Mouse (Mus musculus) lung, postnatal 0 days (tissue): ENCODE measurements around the gene Atp2c2. TPM values are rescaled to one million over a fixed set of nuclear protein-coding genes. Genes with fewer than 3 reads are reported as not detected.

Source experiments
- ATAC-seq: fragments of 200-750 bp; cut with Nextera tagmentation; 2 replicates; pipeline ENCODE4 v1.8.0; 2017; ENCODE audit warnings: moderate library complexity
- DNase-seq: peaks from one replicate; pipeline ENCODE4 v3.0.0-alpha.2; 2016; ENCODE audit warnings: low spot score
- H3K27ac ChIP-seq: fragments of 300-500 bp; sonication (generic); 2 replicates; pipeline ENCODE4 v1.5.1; 2014; ENCODE audit warnings: antibody characterized with exemption, mild to moderate bottlenecking, low read length, mixed read lengths
- H3K27me3 ChIP-seq: fragments of 300-500 bp; sonication (generic); replicated peaks from 2 replicates; pipeline ENCODE4 v1.6.1; 2014; ENCODE audit warnings: low read length, mixed read lengths; ENCODE audit not compliant: insufficient read depth
- H3K36me3 ChIP-seq: fragments of 300-500 bp; sonication (generic); 2 replicates; pipeline ENCODE4 v1.6.1; 2014; ENCODE audit warnings: low read length, mixed read lengths; ENCODE audit not compliant: insufficient read depth
- H3K4me1 ChIP-seq: fragments of 300-500 bp; sonication (generic); 2 replicates; pipeline ENCODE4 v1.6.1; 2014; ENCODE audit warnings: antibody characterized with exemption, low read depth, low read length, mixed read lengths; ENCODE audit not compliant: insufficient read depth
- H3K4me2 ChIP-seq: fragments of 300-500 bp; sonication (generic); replicated peaks from 2 replicates; pipeline ENCODE4 v1.6.1; 2014; ENCODE audit warnings: low read depth, mild to moderate bottlenecking, low read length, moderate library complexity, mixed read lengths
- H3K4me3 ChIP-seq: fragments of 300-500 bp; sonication (generic); 2 replicates; pipeline ENCODE4 v1.5.1; 2014; ENCODE audit warnings: low read depth, low read length
- H3K9ac ChIP-seq: fragments of 300-500 bp; sonication (generic); replicated peaks from 2 replicates; pipeline ENCODE4 v1.6.1; 2014; ENCODE audit warnings: low read depth, mild to moderate bottlenecking
- H3K9me3 ChIP-seq: fragments of 300-500 bp; sonication (generic); 2 replicates; pipeline ENCODE4 v1.6.1; 2016; ENCODE audit warnings: low read length, mixed read lengths
- CTCF ChIP-seq: IDR thresholded peaks from 2 replicates; pipeline ENCODE4 v1.5.1; 2016; ENCODE audit warnings: antibody characterized with exemption, mild to moderate bottlenecking
- EP300 ChIP-seq: IDR thresholded peaks from 2 replicates; pipeline ENCODE4 v1.6.1; 2016; ENCODE audit warnings: antibody characterized with exemption, mild to moderate bottlenecking, control low read depth
- WGBS: fragments of 180-500 bp; shearing (Covaris S2); extraction: QIAGEN DNeasy Blood & Tissue Kit; methylation state at CpG from one replicate; pipeline ENCODE4 v1.1.7; 2014; 5-methylcytosine and 5-hydroxymethylcytosine counted together
- polyA plus RNA-seq: library from polyadenylated mRNA; unstranded; fragments of >200 nt; fragmentation: Nextera tagmentation; extraction: Ambion mirVana; gene quantifications from 2 replicates; pipeline ENCODE4 v1.2.1, GENCODE M21; 2015

The Atp2c2 gene
- polyA plus RNA-seq, 1 experiment from 2014 or later: 1.5 TPM

DNA sequence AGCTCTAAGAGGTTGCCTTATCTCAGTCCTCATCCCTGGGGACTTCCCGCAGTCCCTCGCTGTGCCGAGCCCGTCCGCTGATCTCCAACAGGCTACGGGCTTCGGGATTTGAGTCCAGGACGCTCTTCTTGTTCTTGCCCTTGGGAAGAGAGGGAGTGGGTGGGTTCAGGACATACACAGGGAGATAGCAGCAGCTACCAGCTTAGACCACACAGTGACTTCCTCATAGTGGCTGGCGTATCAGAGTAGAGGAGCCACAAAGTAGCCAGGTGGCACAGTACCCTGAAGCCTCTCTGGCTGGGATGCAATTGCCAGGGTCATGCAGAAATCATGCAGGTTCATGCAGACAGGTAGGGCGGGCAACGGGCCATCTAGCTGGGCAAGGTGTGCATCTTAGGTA lies 61.9 kb downstream of the Atp2c2 start:
- no peak overlapping the region for H3K27ac ChIP-seq
- H3K4me2 ChIP-seq: no peak overlapping the region
- H3K9ac ChIP-seq: no peak overlapping the region
- H3K36me3 ChIP-seq: no peaks in the 10 kb centered on the region
- no peak for TF ChIP-seq CTCF
- no peak for TF ChIP-seq EP300
- no peaks in the 10 kb centered on the region for H3K27me3 ChIP-seq
- no peaks in the 10 kb centered on the region for H3K4me1 ChIP-seq
- DNase-seq (no peak), ATAC-seq (no peak)
- no peak overlapping the region for H3K4me3 ChIP-seq
- H3K9me3 ChIP-seq: no peaks in the 10 kb centered on the region
- 78% methylated on average over 11 of the region's 11 CpGs for WGBS

DNA sequence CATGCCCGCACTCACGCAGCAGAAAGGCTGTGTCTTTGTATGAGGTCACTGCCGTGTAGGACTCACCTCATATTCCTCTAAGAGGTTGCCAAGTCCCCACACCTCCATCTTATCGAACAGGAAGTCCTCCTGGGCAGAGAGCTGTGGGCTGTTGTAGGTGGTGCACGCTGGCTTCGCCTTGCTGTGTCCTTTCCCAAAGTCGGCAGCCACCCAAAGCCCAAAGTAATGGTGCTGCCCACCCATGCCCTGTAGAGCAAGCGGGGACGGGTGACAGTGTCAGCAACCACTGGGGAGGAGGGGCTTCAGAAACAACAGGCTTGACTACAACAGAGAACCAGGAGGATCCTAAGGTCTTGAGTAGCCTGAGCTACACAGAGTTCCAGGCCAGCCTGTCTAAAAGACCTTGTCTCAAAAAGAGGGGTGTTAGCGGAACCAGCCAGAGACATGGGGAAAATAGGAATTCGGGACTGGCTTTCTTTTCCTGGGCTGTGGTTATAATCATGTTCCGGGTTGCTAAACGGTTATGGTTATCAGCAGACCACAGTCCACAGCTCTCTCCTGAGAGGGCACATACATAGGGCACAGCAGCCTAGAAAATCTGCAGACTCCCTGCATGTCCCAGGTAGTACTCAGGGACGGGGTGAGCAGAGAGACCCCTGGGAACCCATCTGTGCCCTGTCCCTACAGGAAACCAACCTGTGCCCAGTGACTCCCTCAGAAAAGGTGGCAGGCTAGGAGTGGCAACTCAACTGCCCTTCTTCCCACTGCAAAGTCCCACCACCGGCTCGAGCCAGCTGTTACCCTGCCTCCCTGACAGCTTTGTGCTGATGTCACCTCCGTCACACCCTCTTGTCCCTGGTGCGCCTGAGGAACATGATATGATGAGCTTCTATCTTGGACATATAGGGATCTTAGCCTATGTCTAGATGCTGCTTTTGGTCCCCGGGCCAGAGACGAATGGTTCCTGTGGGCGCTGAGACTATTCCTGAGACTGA lies 62.7 kb downstream of the Atp2c2 start:
- Histone ChIP-seq H3K36me3 (0 out of 2 replicates have a peak, but pooled peaks cover 4% of the 10 kb centered on the region), H3K9me3 (no peaks in the 10 kb centered on the region), H3K27me3 (no peaks in the 10 kb centered on the region), H3K4me3 (no peak overlapping the region), H3K9ac (no peak overlapping the region), H3K27ac (no peak overlapping the region), H3K4me2 (no peak overlapping the region), H3K4me1 (no peaks in the 10 kb centered on the region)
- TF ChIP-seq EP300 (no peak), CTCF (no peak)
- WGBS: 84% methylated on average over 21 of the region's 21 CpGs
- ATAC-seq (no peak), DNase-seq (no peak)

DNA sequence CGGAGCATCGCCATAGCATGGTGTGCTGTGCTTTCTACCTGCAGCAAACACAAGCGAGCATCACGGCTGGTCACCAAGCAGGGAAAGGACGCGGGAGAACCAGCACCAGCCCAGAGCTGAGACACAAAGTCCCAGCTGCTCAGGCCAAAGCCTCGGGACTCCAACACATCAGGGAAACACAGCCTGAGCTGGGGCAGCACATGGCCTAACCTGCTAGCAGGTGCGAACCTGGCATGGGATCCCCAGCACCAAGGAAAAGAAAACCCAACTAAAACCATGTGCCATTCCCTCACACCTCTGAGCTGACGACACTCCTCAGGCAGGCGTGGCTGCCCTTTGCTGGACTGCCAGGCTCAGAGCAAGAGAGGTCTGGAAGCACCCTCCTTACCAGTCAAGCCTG lies 65.5 kb downstream of the Atp2c2 start:
- Histone ChIP-seq H3K4me2 (no peak overlapping the region), H3K27ac (no peak overlapping the region), H3K9me3 (no peaks in the 10 kb centered on the region), H3K27me3 (no peaks in the 10 kb centered on the region), H3K9ac (no peak overlapping the region), H3K4me1 (no peaks in the 10 kb centered on the region), H3K36me3 (0 out of 2 replicates have a peak, but pooled peaks cover 4% of the 10 kb centered on the region), H3K4me3 (no peak overlapping the region)
- DNase-seq (no peak), ATAC-seq (no peak)
- TF ChIP-seq EP300 (no peak), CTCF (no peak)
- WGBS: 92% methylated on average over 10 of the region's 10 CpGs

DNA sequence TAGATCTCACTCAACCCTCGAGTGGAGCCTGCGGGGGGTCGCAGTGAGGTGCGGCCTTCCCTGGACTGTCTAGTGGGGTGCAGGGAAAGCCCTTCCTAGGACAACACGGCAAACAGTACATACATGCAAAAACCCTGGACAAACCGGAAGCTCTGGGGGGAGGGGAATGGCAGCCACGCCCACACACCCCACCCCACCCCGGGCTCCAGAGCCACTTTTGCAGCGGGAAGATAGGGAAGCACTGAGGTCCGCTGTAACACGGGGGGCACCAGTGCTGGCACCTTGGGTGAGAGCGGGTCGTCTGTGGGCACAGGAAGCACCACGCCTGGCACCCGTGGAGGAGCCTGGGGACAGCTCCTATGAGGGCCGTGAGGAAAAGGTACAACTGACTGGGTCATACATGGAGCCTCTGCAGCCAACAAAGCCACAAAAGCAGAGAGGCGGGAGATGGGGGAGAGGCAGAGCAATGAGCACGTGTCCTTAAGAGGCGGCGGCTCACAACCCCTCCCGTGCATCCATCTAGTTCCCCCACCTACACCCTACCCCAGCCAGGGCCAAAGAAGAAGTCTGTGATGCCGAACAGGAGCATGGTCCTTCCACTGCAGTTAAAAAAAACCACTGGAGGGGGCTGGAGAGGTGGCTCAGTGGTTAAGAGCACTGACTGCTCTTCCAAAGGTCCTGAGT lies 66.1 kb downstream of the Atp2c2 start:
- Histone ChIP-seq H3K9me3 (no peaks in the 10 kb centered on the region), H3K27me3 (no peaks in the 10 kb centered on the region), H3K27ac (no peak overlapping the region), H3K9ac (no peak overlapping the region), H3K4me3 (no peak overlapping the region), H3K36me3 (0 out of 2 replicates have a peak, but pooled peaks cover 4% of the 10 kb centered on the region), H3K4me1 (no peaks in the 10 kb centered on the region), H3K4me2 (no peak overlapping the region)
- TF ChIP-seq CTCF: no peak
- no peak for TF ChIP-seq EP300
- no peak for DNase-seq
- WGBS: 67% methylated on average over 22 of the region's 22 CpGs
- ATAC-seq: peak; percentile 12; the same call in 1 of the 2 replicates

DNA sequence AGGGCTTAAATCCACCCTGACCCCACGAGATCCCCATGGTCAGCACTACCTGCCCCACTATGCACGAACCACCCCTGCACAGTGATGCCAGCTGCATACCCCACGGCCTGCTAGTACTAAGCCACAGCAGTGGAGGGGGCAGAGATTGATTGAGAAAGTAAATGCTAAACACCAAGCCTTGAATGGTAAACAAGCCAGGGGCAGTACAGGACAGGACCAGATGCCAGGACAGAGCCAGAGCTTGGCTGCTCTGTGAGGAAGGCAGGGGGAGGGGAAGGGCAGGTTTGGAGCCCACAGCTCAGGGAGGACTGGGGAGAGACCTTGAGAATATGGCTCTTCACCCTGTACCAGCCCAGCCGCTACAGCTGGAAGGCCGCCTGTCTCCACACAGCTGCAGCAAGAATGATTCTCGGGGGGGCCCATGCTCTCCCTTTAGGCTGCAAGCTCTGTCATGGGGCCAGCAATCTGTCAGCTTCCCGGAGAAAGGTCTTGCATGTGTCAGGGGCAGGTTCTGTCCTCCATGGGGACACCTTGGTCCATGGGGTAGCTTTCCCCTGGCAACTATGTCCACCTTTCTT lies 76.9 kb downstream of the Atp2c2 start:
- Histone ChIP-seq H3K4me3 (no peak overlapping the region), H3K9me3 (no peaks in the 10 kb centered on the region), H3K4me2 (no peak overlapping the region), H3K9ac (no peak overlapping the region), H3K27ac (no peak overlapping the region), H3K27me3 (no peaks in the 10 kb centered on the region), H3K36me3 (no peaks in the 10 kb centered on the region), H3K4me1 (peaks cover 7% of the 10 kb centered on the region; the same call in 1 of the 2 replicates)
- ATAC-seq (no peak), DNase-seq (no peak)
- TF ChIP-seq EP300 (no peak), CTCF (no peak)
- 76% methylated on average over 7 of the region's 7 CpGs for whole genome bisulfite sequencing

DNA sequence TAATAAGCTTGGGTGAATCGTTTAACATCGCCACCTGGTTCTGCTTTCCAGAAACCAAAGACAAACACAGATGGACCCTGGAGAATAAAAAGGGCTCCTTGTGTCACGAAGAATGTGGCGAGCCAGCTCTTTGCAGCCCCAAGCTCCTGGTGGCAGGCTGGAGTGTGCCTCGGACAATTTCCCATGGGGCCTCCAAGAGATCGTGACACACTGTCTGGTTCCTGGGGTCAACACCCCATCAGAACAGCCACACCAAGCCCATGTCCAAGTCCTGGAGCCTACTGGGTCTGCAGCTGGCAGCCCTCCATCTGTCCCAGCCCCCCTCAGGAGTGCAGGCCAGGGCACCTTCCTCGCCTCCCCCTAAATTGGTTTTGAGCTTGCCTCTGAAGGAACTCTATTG lies 78.0 kb downstream of the Atp2c2 start:
- H3K36me3 ChIP-seq: no peaks in the 10 kb centered on the region
- peak overlapping the region; percentile 48 for H3K9ac ChIP-seq
- peak overlapping the region; percentile 70 for H3K4me2 ChIP-seq
- no peaks in the 10 kb centered on the region for H3K9me3 ChIP-seq
- 20% methylated on average over 7 of the region's 7 CpGs for WGBS
- peak overlapping the region; percentile 47 for H3K4me3 ChIP-seq
- ATAC-seq (peak; percentile 15), DNase-seq (no peak)
- peak overlapping the region; percentile 85 for H3K27ac ChIP-seq
- peaks cover 7% of the 10 kb centered on the region; the same call in 1 of the 2 replicates for H3K4me1 ChIP-seq
- peak; percentile 4; the same call in 1 of the 2 replicates for TF ChIP-seq CTCF
- no peak for TF ChIP-seq EP300
- no peaks in the 10 kb centered on the region for H3K27me3 ChIP-seq
